ENCODE assay signal across 18 mouse cellular contexts in the genomic region with DNA sequence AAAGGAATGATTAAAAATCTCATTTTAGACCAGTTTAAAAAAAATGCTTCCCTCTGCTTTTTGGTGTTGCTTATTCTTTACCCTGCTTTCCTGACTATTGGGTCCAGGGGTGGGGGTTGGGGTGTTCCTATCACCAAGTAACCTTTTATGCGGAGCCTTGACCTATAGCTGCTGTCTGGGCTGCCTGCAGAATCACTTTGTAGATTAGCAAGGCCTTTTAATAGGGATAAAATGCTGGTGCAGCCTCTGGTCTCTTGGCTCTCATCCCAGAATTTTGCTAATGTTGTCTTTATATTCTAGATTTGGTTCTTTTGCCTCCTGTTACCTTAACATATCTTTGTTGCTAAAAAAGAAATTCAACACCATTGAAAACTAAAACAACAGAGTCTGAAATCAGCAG.
DNase-seq lines count a peak whose midpoint lies in the region; ATAC-seq and TF ChIP-seq lines count a peak whose summit lies in the region.
"Had no signal": no experiment of that assay in that cellular context is flagged by ENCODE, and none has a peak within 500 bp of the region (broad histone marks: within the 10 kb centered on the region; RNA-seq: fewer than 3 reads in every experiment).

No protein-coding gene starts in this region.

- H3K27me3 ChIP-seq in heart, postnatal 0 days (ENCODE audit: control insufficient read depth, insufficient read depth, low read length) = no peaks in the 10 kb centered on the region
- H3K27me3 ChIP-seq in lung, embryonic 14.5 days (ENCODE audit: insufficient read depth, low read length) = no peaks in the 10 kb centered on the region
- H3K27me3 ChIP-seq: embryonic facial prominence, embryonic 13.5 days; forebrain, embryonic 13.5 days; intestine, embryonic 15.5 days; Patski had no signal

- H3K36me3 ChIP-seq in heart, postnatal 0 days (replicated peaks; ENCODE audit: control insufficient read depth, insufficient read depth, low read length) = no peaks in the 10 kb centered on the region
- H3K36me3 ChIP-seq in lung, embryonic 14.5 days (ENCODE audit: insufficient read depth) = no peaks in the 10 kb centered on the region
- H3K36me3 ChIP-seq: embryonic facial prominence, embryonic 13.5 days; hindbrain, embryonic 10.5 days; intestine, embryonic 15.5 days had no signal

- intact Hi-C loops in heart, postnatal 14 days (cut with DNase I) = no loop called here

- H3K9ac ChIP-seq in heart, postnatal 0 days (replicated peaks; ENCODE audit: low read depth, low read length) = no peak overlapping the region
- no peak overlapping the region for H3K9ac ChIP-seq in lung, embryonic 14.5 days
- H3K9ac ChIP-seq: embryonic facial prominence, embryonic 13.5 days; forebrain, embryonic 13.5 days; intestine, embryonic 15.5 days had no signal

- no peak for ATAC-seq in heart, postnatal 0 days (ENCODE audit: insufficient read depth, low read depth)
- ATAC-seq in lung, embryonic 14.5 days (ENCODE audit: insufficient read depth) = peak; percentile 45; the same call in 1 of the 2 replicates
- ATAC-seq: forebrain, embryonic 13.5 days; intestine, embryonic 15.5 days; Patski had no signal

- no peaks in the 10 kb centered on the region for H3K9me3 ChIP-seq in heart, postnatal 0 days (replicated peaks; ENCODE audit: control insufficient read depth, low read length)
- no peaks in the 10 kb centered on the region for H3K9me3 ChIP-seq in lung, embryonic 14.5 days (ENCODE audit: low read depth, low read length)
- H3K9me3 ChIP-seq: embryonic facial prominence, embryonic 13.5 days; forebrain, embryonic 13.5 days; hindbrain, embryonic 10.5 days; intestine, embryonic 15.5 days had no signal

- no peak overlapping the region for H3K4me3 ChIP-seq in heart, postnatal 0 days (ENCODE audit: low read depth, low read length)
- no peak overlapping the region for H3K4me3 ChIP-seq in lung, embryonic 14.5 days (ENCODE audit: low read depth, low read length)
- H3K4me3 ChIP-seq in brown adipose tissue, adult 24 weeks (ENCODE audit: insufficient read depth, low read depth, low read length) = no peak overlapping the region
- H3K4me3 ChIP-seq: embryonic facial prominence, embryonic 13.5 days; forebrain, embryonic 13.5 days; hindbrain, embryonic 10.5 days; intestine, embryonic 15.5 days; myocyte had no signal

- H3K4me2 ChIP-seq in heart, postnatal 0 days (ENCODE audit: low read depth, low read length) = no peak overlapping the region
- H3K4me2 ChIP-seq in lung, embryonic 14.5 days = no peak overlapping the region
- H3K4me2 ChIP-seq: embryonic facial prominence, embryonic 13.5 days; forebrain, embryonic 13.5 days; intestine, embryonic 15.5 days had no signal

- H3K27ac ChIP-seq in heart, postnatal 0 days (ENCODE audit: low read depth) = no peak overlapping the region
- no peak overlapping the region; the same call in 1 of the 2 replicates for H3K27ac ChIP-seq in lung, embryonic 14.5 days (ENCODE audit: low read depth)
- peak overlapping the region; percentile 25; the same call in 1 of the 2 replicates for H3K27ac ChIP-seq in brown adipose tissue, adult 24 weeks (replicated peaks; ENCODE audit: low read depth, low read length)
- H3K27ac ChIP-seq: embryonic facial prominence, embryonic 13.5 days; forebrain, embryonic 13.5 days; hindbrain, embryonic 10.5 days; intestine, embryonic 15.5 days had no signal

- DNase-seq in heart, postnatal 0 days (ENCODE audit: low spot score) = peak; percentile 13
- DNase-seq in heart, postnatal 14 days = no peak
- DNase-seq in lung, embryonic 14.5 days = peak; percentile 76
- no peak for DNase-seq in lung, postnatal 25 days (ENCODE audit: low spot score)
- peak; percentile 77 for DNase-seq in adrenal gland, adult 2 months
- DNase-seq in embryo, embryonic 11 days = no peak
- DNase-seq in gastrocnemius, adult 18-20 months (ENCODE audit: low spot score) = no peak
- DNase-seq: cerebellum, adult 9-11 months; gastrocnemius, postnatal 14 days; layer of hippocampus, adult 9-11 months; lung, adult 18-20 months had no signal

- no peak for TF ChIP-seq EP300 in heart, postnatal 0 days (IDR thresholded peaks at IDR 0.05; ENCODE audit: low read depth)

- peaks cover 5% of the 10 kb centered on the region; the same call in 1 of the 2 replicates for H3K4me1 ChIP-seq in heart, postnatal 0 days (ENCODE audit: control insufficient read depth, insufficient read depth)
- H3K4me1 ChIP-seq in lung, embryonic 14.5 days (ENCODE audit: insufficient read depth) = no peaks in the 10 kb centered on the region; the same call in 1 of the 2 replicates
- no peaks in the 10 kb centered on the region; the same call in 1 of the 2 replicates for H3K4me1 ChIP-seq in brown adipose tissue, adult 24 weeks (ENCODE audit: control insufficient read depth, insufficient read depth, insufficient read length, low read length)
- H3K4me1 ChIP-seq: hindbrain, embryonic 10.5 days; intestine, embryonic 15.5 days had no signal

- TF ChIP-seq CTCF in heart, postnatal 0 days (IDR thresholded peaks at IDR 0.05; ENCODE audit: low read depth) = no peak
- no peak for TF ChIP-seq CTCF in lung, embryonic 14.5 days (IDR thresholded peaks at IDR 0.05; ENCODE audit: low read depth)

- WGBS in heart, postnatal 0 days = 6% methylated on average over 1 of the region's 1 CpGs
- WGBS in lung, embryonic 14.5 days = 18% methylated on average over 1 of the region's 1 CpGs

Comparison
In these comparisons a context has a peak if more than half of its experiments do, and no peak if none do; other contexts are left out.
1. DNase-seq: peak in heart, postnatal 0 days (single experiment), lung, embryonic 14.5 days (single experiment) and adrenal gland, adult 2 months (single experiment); none in heart, postnatal 14 days (0 of 2), lung, postnatal 25 days (single experiment), embryo, embryonic 11 days (single experiment) and gastrocnemius, adult 18-20 months (single experiment).